Mouse (Mus musculus) activated CD4-positive, CD25-positive, alpha-beta regulatory T cell, adult 4 months (primary cell): Measurements from ENCODE around the gene Fbxo4. TPM values are rescaled to one million over a fixed set of nuclear protein-coding genes. Genes with fewer than 3 reads are reported as not detected.

Experiments
- ATAC-seq: one replicate; pipeline ENCODE4 v1.8.0; 2017
- polyA plus RNA-seq, 2 experiments: library from polyadenylated mRNA; unstranded; fragments of 100-300 nt; shearing (Covaris generic); gene quantifications; one replicate each; pipeline ENCODE4 v1.2.1; 2017

Gene Fbxo4
- polyA plus RNA-seq: 1 to 10 TPM; 4.5 to 8.7 TPM

GRCm38 (mm10) chr15:3979061-3979848 is at the start of gene Fbxo4:
TSS of gene Fbxo4 (minus strand) at chr15:3979573.
- peak; percentile 91 for ATAC-seq

GRCm38 (mm10) chr15:4028960-4029359 is 49.6 kb upstream of the Fbxo4 start:
- ATAC-seq: no peak

- ATAC-seq: no peak
Measured at GRCm38 (mm10) chr15:4028411-4028700, 49.0 kb upstream of the Fbxo4 start.

- no peak for ATAC-seq
Measured at GRCm38 (mm10) chr15:4027671-4028410, 48.5 kb upstream of the Fbxo4 start.

- peak; percentile 66 for ATAC-seq
Measured at GRCm38 (mm10) chr15:4026831-4027584, 47.6 kb upstream of the Fbxo4 start.

GRCm38 (mm10) chr15:4026231-4026773 is 46.9 kb upstream of the Fbxo4 start, which contains the start of gene Oxct1:
TSS of gene Oxct1 (plus strand) at chr15:4026383.
- peak; percentile 83 for ATAC-seq

GRCm38 (mm10) chr15:4025508-4025904 is 46.1 kb upstream of the Fbxo4 start:
- no peak for ATAC-seq

GRCm38 (mm10) chr15:4024726-4025507 is 45.5 kb upstream of the Fbxo4 start:
- ATAC-seq: no peak

GRCm38 (mm10) chr15:4023747-4024146 is 44.4 kb upstream of the Fbxo4 start:
- no peak for ATAC-seq

- ATAC-seq: no peak
Measured at GRCm38 (mm10) chr15:4020711-4021110, 41.3 kb upstream of the Fbxo4 start.

GRCm38 (mm10) chr15:4013873-4014272 is 34.5 kb upstream of the Fbxo4 start:
- no peak for ATAC-seq

GRCm38 (mm10) chr15:4000536-4000935 is 21.2 kb upstream of the Fbxo4 start:
- ATAC-seq: no peak

- ATAC-seq: no peak
Measured at GRCm38 (mm10) chr15:3999144-3999543, 19.8 kb upstream of the Fbxo4 start.

- ATAC-seq: no peak
Measured at GRCm38 (mm10) chr15:3996267-3997010, 17.1 kb upstream of the Fbxo4 start.

GRCm38 (mm10) chr15:3995448-3996266 is 16.3 kb upstream of the Fbxo4 start, which contains the start of gene AW549877:
TSS of gene AW549877 (minus strand) at chr15:3995744.
- peak; percentile 97 for ATAC-seq

GRCm38 (mm10) chr15:3994852-3995447 is 15.6 kb upstream of the Fbxo4 start:
- ATAC-seq: no peak

- ATAC-seq: peak; percentile 76
Measured at GRCm38 (mm10) chr15:3987981-3988380, 8.6 kb upstream of the Fbxo4 start.

GRCm38 (mm10) chr15:3984876-3985275 is 5.5 kb upstream of the Fbxo4 start:
- ATAC-seq: no peak

- ATAC-seq: no peak
Measured at GRCm38 (mm10) chr15:3982732-3983131, 3.4 kb upstream of the Fbxo4 start.

GRCm38 (mm10) chr15:3979871-3980270 is 498 bp upstream of the Fbxo4 start:
- ATAC-seq: peak; percentile 27
